Mouse (Mus musculus) layer of hippocampus, postnatal 25 days (tissue): ENCODE measurements around the gene Agap3. TPM values are rescaled to one million over a fixed set of nuclear protein-coding genes. Genes with fewer than 3 reads are reported as not detected.

Experiments used
- DNase-seq, 2 experiments: peaks; one replicate each; pipeline ENCODE4 v3.0.0; 2022; ENCODE audit warnings: mixed read lengths in 2 of 2, low spot score in 1 of 2; ENCODE audit errors: extremely low spot score in 1 of 2
- total RNA-seq, 2 experiments: library from RNA; stranded (reverse); gene quantifications; 2 replicates each; pipeline ENCODE4 v1.2.3; 2021

Agap3 gene
- total RNA-seq, 2 experiments from 2014 or later: 611 to 653 TPM

DNA sequence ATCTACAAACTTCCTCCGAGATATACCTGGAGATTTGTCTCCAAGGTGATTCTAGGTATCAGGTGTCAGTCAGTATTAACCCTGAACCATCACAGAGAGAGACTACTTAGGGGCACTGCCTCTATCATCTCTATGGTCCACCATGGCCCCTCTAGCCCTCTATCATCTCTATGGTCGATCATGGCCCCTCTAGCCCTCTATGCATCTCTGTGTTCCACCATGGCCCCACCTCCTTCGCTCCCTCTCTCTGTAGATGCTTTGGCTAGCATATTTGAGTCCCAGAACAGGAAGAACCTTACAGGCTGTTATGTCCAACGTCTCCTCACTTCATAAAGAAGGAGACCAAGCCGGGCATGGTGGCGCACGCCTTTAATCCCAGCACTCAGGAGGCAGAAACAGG lies 90.7 kb downstream of the Agap3 start:
- no peak for DNase-seq

DNA sequence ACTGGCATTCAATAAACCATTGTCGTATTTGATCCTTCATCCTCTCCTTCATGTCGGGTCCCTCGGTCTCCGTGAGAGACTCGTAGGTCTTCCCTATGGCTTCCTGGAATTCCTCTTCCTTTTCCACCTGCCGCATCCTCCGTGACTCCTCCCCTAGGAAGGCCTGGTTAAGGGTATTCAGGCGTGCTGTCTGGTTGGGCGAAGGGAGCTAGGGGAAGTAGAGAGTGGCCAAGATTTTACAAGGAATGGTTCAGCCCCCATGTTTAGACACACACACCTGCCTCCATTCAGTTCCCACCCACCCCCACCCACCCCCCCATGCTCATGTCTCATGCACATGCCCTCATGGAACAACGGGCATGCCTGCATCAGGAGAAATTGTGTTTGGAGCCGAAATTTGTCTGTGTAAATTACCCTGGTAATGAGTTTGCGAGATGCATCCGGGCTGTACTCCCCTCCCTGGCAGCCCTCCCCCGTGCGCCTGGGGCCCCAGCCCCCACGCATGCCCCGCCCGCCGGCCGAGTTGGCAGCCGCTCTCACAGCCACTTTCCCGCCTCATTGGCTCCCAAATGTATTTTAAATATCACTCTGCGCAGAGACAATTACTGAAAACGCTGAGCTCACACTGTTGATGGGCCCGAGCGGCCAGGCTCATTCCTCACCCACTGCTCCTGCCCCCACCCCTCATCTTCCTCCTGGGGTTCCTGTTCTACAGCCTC lies 98.8 kb downstream of the Agap3 start:
- peak; percentile 25 to 50 for DNase-seq

- no peak for DNase-seq
Measured at GRCm38 (mm10) chr5:24551317-24551688, 99.3 kb downstream of the Agap3 start.

Other genes starting within 250 kb of the Agap3 start
- 10 to 100 TPM; 20.1 to 21.9 TPM for gene Kcnh2, start 100.6 kb upstream of the Agap3 start, total RNA-seq
- gene Nos3, start 87.4 kb upstream of the Agap3 start, total RNA-seq: 1 to 10 TPM; 6.7 to 8.4 TPM
- gene Atg9b, start 60.0 kb upstream of the Agap3 start, total RNA-seq: 1 to 10 TPM; 2.6 to 3.3 TPM
- gene Abcb8, start 58.5 kb upstream of the Agap3 start, total RNA-seq: 10 to 100 TPM; 52.3 to 54.1 TPM
- under 1 TPM in 1 of 2 experiments, not detected in 1; 0.30 TPM for gene Asic3, start 38.8 kb upstream of the Agap3 start, total RNA-seq
- 100 to 1,000 TPM; 126 to 130 TPM for gene Cdk5, start 28.6 kb upstream of the Agap3 start, total RNA-seq
- gene Slc4a2, start 28.3 kb upstream of the Agap3 start, total RNA-seq: 10 to 100 TPM; 31.7 to 34.4 TPM
- gene Fastk, start 6.9 kb upstream of the Agap3 start, total RNA-seq: 100 to 1,000 TPM; 119 to 121 TPM
- 10 to 100 TPM; 21.2 to 27.2 TPM for gene Tmub1, start 4.3 kb upstream of the Agap3 start, total RNA-seq
- under 1 TPM; 0.10 to 0.16 TPM for gene Gbx1, start 75.0 kb downstream of the Agap3 start, total RNA-seq
- gene Asb10, start 88.8 kb downstream of the Agap3 start, total RNA-seq: under 1 TPM; 0.27 to 0.52 TPM
- not detected for gene 4931409K22Rik, start 104.6 kb downstream of the Agap3 start, total RNA-seq
- 10 to 100 TPM; 72.6 to 80.0 TPM for gene Abcf2, start 125.3 kb downstream of the Agap3 start, total RNA-seq
- gene Chpf2, start 134.6 kb downstream of the Agap3 start, total RNA-seq: 10 to 100 TPM; 55.5 to 79.0 TPM
- 10 to 100 TPM; 91.4 to 93.2 TPM for gene Smarcd3, start 172.2 kb downstream of the Agap3 start, total RNA-seq
- gene Nub1, start 233.4 kb downstream of the Agap3 start, total RNA-seq: 10 to 100 TPM; 65.8 to 70.7 TPM